Mouse (Mus musculus): ENCODE results near the gene Ccpg1. TPM values are rescaled to one million over a fixed set of nuclear protein-coding genes. Genes with fewer than 3 reads are reported as not detected.
A peak's percentile ranks its signal among the peaks of the same experiment; 100 is the strongest.

The Ccpg1 gene
- polyA plus RNA-seq, 1 experiment from 2014 or later, result 43.8 TPM

GRCm38 (mm10) chr9:73045711-73046110 lies 60.5 kb downstream of the Ccpg1 start:
- 64% methylated on average over 10 of the region's 10 CpGs for WGBS
- H3K4me3 ChIP-seq (replicated peaks; ENCODE audit: low read depth, low read length), result no peak overlapping the region

GRCm38 (mm10) chr9:73047906-73048305 lies 62.7 kb downstream of the Ccpg1 start:
- WGBS, result 90% methylated on average over 2 of the region's 2 CpGs
- no peak for ATAC-seq (replicated peaks; ENCODE audit: low FRiP score, low read depth)
- peaks cover 9% of the 10 kb centered on the region for H3K4me1 ChIP-seq (replicated peaks; ENCODE audit: insufficient read depth, low read length)

More at GRCm38 (mm10) chr9:73045711-73046110, 60.5 kb downstream of the Ccpg1 start:
- ATAC-seq (replicated peaks; ENCODE audit: low FRiP score, low read depth) (no peak), DNase-seq (ENCODE audit: low spot score) (no peak)
- Histone ChIP-seq H3K9me3 (replicated peaks; ENCODE audit: low read length) (no peaks in the 10 kb centered on the region), H3K27ac (no peak overlapping the region), H3K9ac (ENCODE audit: low read depth, low read length) (no peak overlapping the region), H3K4me1 (replicated peaks; ENCODE audit: insufficient read depth, low read length) (peaks cover 9% of the 10 kb centered on the region), H3K27me3 (ENCODE audit: insufficient read depth, low read length) (no peaks in the 10 kb centered on the region), H3K36me3 (ENCODE audit: insufficient read depth, low read length) (no peaks in the 10 kb centered on the region), H3K4me2 (ENCODE audit: low read length) (peak overlapping the region; percentile 96)
- no peak for TF ChIP-seq CTCF (IDR thresholded peaks at IDR 0.05; ENCODE audit: low read depth)

GRCm38 (mm10) chr9:73048927-73049326 lies 63.7 kb downstream of the Ccpg1 start:
- no peak for DNase-seq (ENCODE audit: low spot score)
- Histone ChIP-seq H3K27ac (no peak overlapping the region), H3K4me1 (replicated peaks; ENCODE audit: insufficient read depth, low read length) (peaks cover 9% of the 10 kb centered on the region), H3K4me3 (replicated peaks; ENCODE audit: low read depth, low read length) (no peak overlapping the region), H3K4me2 (ENCODE audit: low read length) (no peak overlapping the region), H3K9ac (ENCODE audit: low read depth, low read length) (no peak overlapping the region), H3K9me3 (replicated peaks; ENCODE audit: low read length) (no peaks in the 10 kb centered on the region), H3K36me3 (ENCODE audit: insufficient read depth, low read length) (no peaks in the 10 kb centered on the region), H3K27me3 (ENCODE audit: insufficient read depth, low read length) (no peaks in the 10 kb centered on the region)
- ATAC-seq (replicated peaks; ENCODE audit: low FRiP score, low read depth), result no peak
- WGBS, result 22% methylated on average over 4 of the region's 4 CpGs
- TF ChIP-seq CTCF (IDR thresholded peaks at IDR 0.05; ENCODE audit: low read depth), result no peak

More at GRCm38 (mm10) chr9:73047906-73048305, 62.7 kb downstream of the Ccpg1 start:
- no peak overlapping the region for H3K9ac ChIP-seq (ENCODE audit: low read depth, low read length)
- no peak overlapping the region for H3K27ac ChIP-seq
- TF ChIP-seq CTCF (IDR thresholded peaks at IDR 0.05; ENCODE audit: low read depth), result no peak
- no peak for DNase-seq (ENCODE audit: low spot score)
- H3K4me2 ChIP-seq (ENCODE audit: low read length), result no peak overlapping the region
- no peak overlapping the region for H3K4me3 ChIP-seq (replicated peaks; ENCODE audit: low read depth, low read length)
- H3K36me3 ChIP-seq (ENCODE audit: insufficient read depth, low read length), result no peaks in the 10 kb centered on the region
- no peaks in the 10 kb centered on the region for H3K9me3 ChIP-seq (replicated peaks; ENCODE audit: low read length)
- no peaks in the 10 kb centered on the region for H3K27me3 ChIP-seq (ENCODE audit: insufficient read depth, low read length)

- Histone ChIP-seq H3K27ac (no peak overlapping the region), H3K36me3 (ENCODE audit: insufficient read depth, low read length) (no peaks in the 10 kb centered on the region), H3K9me3 (replicated peaks; ENCODE audit: low read length) (no peaks in the 10 kb centered on the region), H3K27me3 (ENCODE audit: insufficient read depth, low read length) (no peaks in the 10 kb centered on the region), H3K4me1 (replicated peaks; ENCODE audit: insufficient read depth, low read length) (peaks cover 3% of the 10 kb centered on the region), H3K9ac (ENCODE audit: low read depth, low read length) (no peak overlapping the region), H3K4me2 (ENCODE audit: low read length) (no peak overlapping the region), H3K4me3 (replicated peaks; ENCODE audit: low read depth, low read length) (no peak overlapping the region)
- WGBS, result 58% methylated on average over 5 of the region's 5 CpGs
- DNase-seq (ENCODE audit: low spot score), result no peak
- no peak for ATAC-seq (replicated peaks; ENCODE audit: low FRiP score, low read depth)
- TF ChIP-seq CTCF (IDR thresholded peaks at IDR 0.05; ENCODE audit: low read depth), result no peak
Measured at GRCm38 (mm10) chr9:73049833-73050232, 64.6 kb downstream of the Ccpg1 start.

GRCm38 (mm10) chr9:73050606-73051005 lies 65.4 kb downstream of the Ccpg1 start:
- H3K9ac ChIP-seq (ENCODE audit: low read depth, low read length), result no peak overlapping the region
- TF ChIP-seq CTCF (IDR thresholded peaks at IDR 0.05; ENCODE audit: low read depth), result no peak
- no peaks in the 10 kb centered on the region for H3K36me3 ChIP-seq (ENCODE audit: insufficient read depth, low read length)
- H3K27ac ChIP-seq, result no peak overlapping the region
- no peaks in the 10 kb centered on the region for H3K9me3 ChIP-seq (replicated peaks; ENCODE audit: low read length)
- no peak overlapping the region for H3K4me2 ChIP-seq (ENCODE audit: low read length)
- ATAC-seq (replicated peaks; ENCODE audit: low FRiP score, low read depth) (no peak), DNase-seq (ENCODE audit: low spot score) (no peak)
- WGBS, result 55% methylated on average over 8 of the region's 8 CpGs
- H3K4me3 ChIP-seq (replicated peaks; ENCODE audit: low read depth, low read length), result no peak overlapping the region
- no peaks in the 10 kb centered on the region for H3K27me3 ChIP-seq (ENCODE audit: insufficient read depth, low read length)
- H3K4me1 ChIP-seq (replicated peaks; ENCODE audit: insufficient read depth, low read length), result no peaks in the 10 kb centered on the region

- H3K27me3 ChIP-seq (ENCODE audit: insufficient read depth, low read length), result no peaks in the 10 kb centered on the region
- no peak overlapping the region for H3K4me2 ChIP-seq (ENCODE audit: low read length)
- peak overlapping the region; percentile 5; the same call in 1 of the 2 replicates for H3K9ac ChIP-seq (ENCODE audit: low read depth, low read length)
- H3K9me3 ChIP-seq (replicated peaks; ENCODE audit: low read length), result no peaks in the 10 kb centered on the region
- peak overlapping the region; percentile 60 for H3K27ac ChIP-seq
- no peak for ATAC-seq (replicated peaks; ENCODE audit: low FRiP score, low read depth)
- no peaks in the 10 kb centered on the region for H3K36me3 ChIP-seq (ENCODE audit: insufficient read depth, low read length)
- no peak overlapping the region for H3K4me3 ChIP-seq (replicated peaks; ENCODE audit: low read depth, low read length)
- H3K4me1 ChIP-seq (replicated peaks; ENCODE audit: insufficient read depth, low read length), result no peaks in the 10 kb centered on the region
- DNase-seq (ENCODE audit: low spot score), result peak; percentile 28
- TF ChIP-seq CTCF (IDR thresholded peaks at IDR 0.05; ENCODE audit: low read depth), result no peak
- WGBS, result 48% methylated on average over 10 of the region's 10 CpGs
Measured at GRCm38 (mm10) chr9:73055441-73055911, 70.2 kb downstream of the Ccpg1 start.

GRCm38 (mm10) chr9:73059224-73059623 lies 74.0 kb downstream of the Ccpg1 start:
- no peak for TF ChIP-seq CTCF (IDR thresholded peaks at IDR 0.05; ENCODE audit: low read depth)
- Histone ChIP-seq H3K36me3 (ENCODE audit: insufficient read depth, low read length) (no peaks in the 10 kb centered on the region), H3K9me3 (replicated peaks; ENCODE audit: low read length) (no peaks in the 10 kb centered on the region), H3K27ac (no peak overlapping the region), H3K4me2 (ENCODE audit: low read length) (no peak overlapping the region), H3K9ac (ENCODE audit: low read depth, low read length) (no peak overlapping the region), H3K4me1 (replicated peaks; ENCODE audit: insufficient read depth, low read length) (0 out of 2 replicates have a peak, but pooled peaks cover 5% of the 10 kb centered on the region), H3K27me3 (ENCODE audit: insufficient read depth, low read length) (no peaks in the 10 kb centered on the region), H3K4me3 (replicated peaks; ENCODE audit: low read depth, low read length) (no peak overlapping the region)
- 93% methylated on average over 4 of the region's 4 CpGs for WGBS
- DNase-seq (ENCODE audit: low spot score), result no peak
- ATAC-seq (replicated peaks; ENCODE audit: low FRiP score, low read depth), result no peak

Measured in kidney, postnatal 0 days (tissue).